Mouse (Mus musculus) lung, embryonic 14.5 days (tissue): ENCODE results near the gene Mical3. TPM values are rescaled to one million over a fixed set of nuclear protein-coding genes. Genes with fewer than 3 reads are reported as not detected.
A peak's percentile ranks its signal among the peaks of the same experiment; 100 is the strongest.

ENCODE experiments used
- ATAC-seq: fragments of 200-750 bp; cut with Nextera tagmentation; 2 replicates; pipeline ENCODE4 v1.8.0; 2017; ENCODE audit warnings: mild to moderate bottlenecking, moderate TSS enrichment, moderate library complexity; ENCODE audit not compliant: insufficient read depth
- DNase-seq: peaks from one replicate; pipeline ENCODE4 v3.0.0-alpha.2; 2015
- H3K27ac ChIP-seq: fragments of 300-500 bp; sonication (generic); 2 replicates; pipeline ENCODE4 v1.5.1; 2014; ENCODE audit warnings: low read depth, mild to moderate bottlenecking, moderate library complexity
- H3K27me3 ChIP-seq: fragments of 300-500 bp; sonication (generic); 2 replicates; pipeline ENCODE4 v1.6.1; 2014; ENCODE audit warnings: low read length, control low read depth; ENCODE audit not compliant: insufficient read depth
- H3K36me3 ChIP-seq: fragments of 300-500 bp; sonication (generic); 2 replicates; pipeline ENCODE4 v1.6.1; 2014; ENCODE audit warnings: control low read depth; ENCODE audit not compliant: insufficient read depth
- H3K4me1 ChIP-seq: fragments of 300-500 bp; sonication (generic); 2 replicates; pipeline ENCODE4 v1.6.1; 2014; ENCODE audit warnings: antibody characterized with exemption, control low read depth; ENCODE audit not compliant: insufficient read depth
- H3K4me2 ChIP-seq: fragments of 300-500 bp; sonication (generic); 2 replicates; pipeline ENCODE4 v1.6.1; 2014; ENCODE audit warnings: mild to moderate bottlenecking
- H3K4me3 ChIP-seq: fragments of 300-500 bp; sonication (generic); 2 replicates; pipeline ENCODE4 v1.5.1; 2014; ENCODE audit warnings: low read depth, low read length
- H3K9ac ChIP-seq: fragments of 300-500 bp; sonication (generic); 2 replicates; pipeline ENCODE4 v1.6.1; 2014
- H3K9me3 ChIP-seq: fragments of 300-500 bp; sonication (generic); 2 replicates; pipeline ENCODE4 v1.6.1; 2016; ENCODE audit warnings: low read depth, low read length, control low read depth
- CTCF ChIP-seq: IDR thresholded peaks from 2 replicates; pipeline ENCODE4 v1.5.1; 2016; ENCODE audit warnings: antibody characterized with exemption, low read depth
- WGBS: fragments of 180-500 bp; shearing (Covaris S2); extraction: QIAGEN DNeasy Blood & Tissue Kit; methylation state at CpG from one replicate; pipeline ENCODE4 v1.1.7; 2014; 5-methylcytosine and 5-hydroxymethylcytosine counted together
- polyA plus RNA-seq: library from polyadenylated mRNA; unstranded; fragments of >200 nt; fragmentation: Nextera tagmentation; extraction: Ambion mirVana; gene quantifications from 2 replicates; pipeline ENCODE4 v1.2.1, GENCODE M21; 2014

Gene Mical3
- polyA plus RNA-seq, 1 experiment from 2014 or later = 27.0 TPM

- no peak overlapping the region for H3K27ac ChIP-seq
- 57% methylated on average over 11 of the region's 11 CpGs for WGBS
- H3K9ac ChIP-seq = no peak overlapping the region
- H3K27me3 ChIP-seq = no peaks in the 10 kb centered on the region
- H3K36me3 ChIP-seq = peaks cover 29% of the 10 kb centered on the region
- ATAC-seq (no peak), DNase-seq (peak; percentile 43)
- no peak overlapping the region for H3K4me2 ChIP-seq
- H3K9me3 ChIP-seq = no peaks in the 10 kb centered on the region
- H3K4me1 ChIP-seq = peaks cover 5% of the 10 kb centered on the region; the same call in 1 of the 2 replicates
- no peak for TF ChIP-seq CTCF
- no peak overlapping the region for H3K4me3 ChIP-seq
Measured at GRCm38 (mm10) chr6:121014339-121014738, 116.5 kb downstream of the Mical3 start.

GRCm38 (mm10) chr6:121013750-121014149 lies 117.0 kb downstream of the Mical3 start:
- no peak overlapping the region for H3K4me2 ChIP-seq
- no peaks in the 10 kb centered on the region for H3K9me3 ChIP-seq
- no peak; the same call in 1 of the 2 replicates for ATAC-seq
- no peak overlapping the region for H3K4me3 ChIP-seq
- H3K4me1 ChIP-seq = peaks cover 5% of the 10 kb centered on the region; the same call in 1 of the 2 replicates
- peak; percentile 88 for TF ChIP-seq CTCF
- H3K36me3 ChIP-seq = peaks cover 28% of the 10 kb centered on the region
- no peak overlapping the region for H3K9ac ChIP-seq
- WGBS = 36% methylated on average over 9 of the region's 9 CpGs
- peak; percentile 78 for DNase-seq
- no peaks in the 10 kb centered on the region for H3K27me3 ChIP-seq
- no peak overlapping the region for H3K27ac ChIP-seq

GRCm38 (mm10) chr6:121011709-121012108 lies 119.1 kb downstream of the Mical3 start:
- TF ChIP-seq CTCF = no peak
- H3K4me2 ChIP-seq = no peak overlapping the region
- H3K4me3 ChIP-seq = no peak overlapping the region
- peak overlapping the region; percentile 83 for H3K27ac ChIP-seq
- peaks cover 38% of the 10 kb centered on the region for H3K36me3 ChIP-seq
- DNase-seq (peak; percentile 93), ATAC-seq (peak; percentile 93)
- no peaks in the 10 kb centered on the region for H3K9me3 ChIP-seq
- no peak overlapping the region for H3K9ac ChIP-seq
- H3K4me1 ChIP-seq = peaks cover 5% of the 10 kb centered on the region; the same call in 1 of the 2 replicates
- H3K27me3 ChIP-seq = no peaks in the 10 kb centered on the region
- WGBS = 49% methylated on average over 11 of the region's 11 CpGs

GRCm38 (mm10) chr6:121009651-121010050 lies 121.1 kb downstream of the Mical3 start:
- Histone ChIP-seq H3K36me3 (peaks cover 38% of the 10 kb centered on the region), H3K9ac (no peak overlapping the region)
- WGBS = 89% methylated on average over 8 of the region's 8 CpGs

GRCm38 (mm10) chr6:121004959-121005358 lies 125.8 kb downstream of the Mical3 start:
- H3K4me1 ChIP-seq = no peaks in the 10 kb centered on the region
- H3K4me2 ChIP-seq = no peak overlapping the region
- H3K27ac ChIP-seq = no peak overlapping the region
- WGBS = 33% methylated on average over 4 of the region's 4 CpGs
- DNase-seq (peak; percentile 60), ATAC-seq (no peak)
- no peak overlapping the region for H3K4me3 ChIP-seq
- H3K36me3 ChIP-seq = peaks cover 73% of the 10 kb centered on the region
- H3K9ac ChIP-seq = no peak overlapping the region
- no peaks in the 10 kb centered on the region for H3K27me3 ChIP-seq
- no peaks in the 10 kb centered on the region for H3K9me3 ChIP-seq
- TF ChIP-seq CTCF = no peak

More at GRCm38 (mm10) chr6:121009651-121010050, 121.1 kb downstream of the Mical3 start:
- TF ChIP-seq CTCF = no peak
- H3K4me2 ChIP-seq = no peak overlapping the region
- H3K4me3 ChIP-seq = no peak overlapping the region
- DNase-seq (no peak), ATAC-seq (no peak)
- H3K9me3 ChIP-seq = no peaks in the 10 kb centered on the region
- no peaks in the 10 kb centered on the region for H3K27me3 ChIP-seq
- no peak overlapping the region for H3K27ac ChIP-seq
- peaks cover 5% of the 10 kb centered on the region; the same call in 1 of the 2 replicates for H3K4me1 ChIP-seq

- no peaks in the 10 kb centered on the region for H3K4me1 ChIP-seq
- 84% methylated on average over 3 of the region's 3 CpGs for WGBS
- no peak overlapping the region for H3K9ac ChIP-seq
- H3K9me3 ChIP-seq = no peaks in the 10 kb centered on the region
- TF ChIP-seq CTCF = no peak
- no peak for DNase-seq
- no peaks in the 10 kb centered on the region for H3K27me3 ChIP-seq
- ATAC-seq = no peak
- H3K4me2 ChIP-seq = no peak overlapping the region
- H3K36me3 ChIP-seq = peaks cover 64% of the 10 kb centered on the region
- H3K4me3 ChIP-seq = no peak overlapping the region
- H3K27ac ChIP-seq = no peak overlapping the region
Measured at GRCm38 (mm10) chr6:121002952-121003351, 127.8 kb downstream of the Mical3 start.

GRCm38 (mm10) chr6:120999860-121000526 lies 130.8 kb downstream of the Mical3 start:
- WGBS = 69% methylated on average over 8 of the region's 8 CpGs
- Histone ChIP-seq H3K9ac (no peak overlapping the region), H3K36me3 (peaks cover 51% of the 10 kb centered on the region), H3K27ac (no peak overlapping the region), H3K4me1 (no peaks in the 10 kb centered on the region), H3K4me2 (no peak overlapping the region), H3K9me3 (no peaks in the 10 kb centered on the region), H3K27me3 (no peaks in the 10 kb centered on the region), H3K4me3 (no peak overlapping the region)
- DNase-seq = no peak
- no peak for ATAC-seq
- TF ChIP-seq CTCF = no peak
